Mouse (Mus musculus) kidney, embryonic 16.5 days (tissue): ENCODE measurements around the gene Abhd15. TPM values are rescaled to one million over a fixed set of nuclear protein-coding genes. Genes with fewer than 3 reads are reported as not detected.
A peak's percentile ranks its signal among the peaks of the same experiment; 100 is the strongest.

Source experiments
- ATAC-seq: fragments of 200-750 bp; cut with Nextera tagmentation; 2 replicates; pipeline ENCODE4 v1.8.0; 2017; ENCODE audit warnings: moderate TSS enrichment; ENCODE audit not compliant: low FRiP score, low TSS enrichment
- H3K27ac ChIP-seq: fragments of 300-500 bp; sonication (generic); 2 replicates; pipeline ENCODE4 v1.5.1; 2014; ENCODE audit warnings: low read length
- H3K27me3 ChIP-seq: fragments of 300-500 bp; sonication (generic); 2 replicates; pipeline ENCODE4 v1.6.1; 2014; ENCODE audit warnings: low read length, control low read depth, mixed read lengths; ENCODE audit not compliant: insufficient read depth
- H3K36me3 ChIP-seq: fragments of 300-500 bp; sonication (generic); 2 replicates; pipeline ENCODE4 v1.6.1; 2014; ENCODE audit warnings: low read length, control low read depth, mixed read lengths; ENCODE audit not compliant: insufficient read depth
- H3K4me1 ChIP-seq: fragments of 300-500 bp; sonication (generic); 2 replicates; pipeline ENCODE4 v1.6.1; 2014; ENCODE audit warnings: low read length, control low read depth, mixed read lengths; ENCODE audit not compliant: insufficient read depth
- H3K4me2 ChIP-seq: fragments of 300-500 bp; sonication (generic); replicated peaks from 2 replicates; pipeline ENCODE4 v1.6.1; 2014; ENCODE audit warnings: low read depth, low read length
- H3K4me3 ChIP-seq: fragments of 300-500 bp; sonication (generic); 2 replicates; pipeline ENCODE4 v1.5.1; 2014; ENCODE audit warnings: mild to moderate bottlenecking, low read length
- H3K9ac ChIP-seq: fragments of 300-500 bp; sonication (generic); replicated peaks from 2 replicates; pipeline ENCODE4 v1.6.1; 2014; ENCODE audit warnings: low read length
- H3K9me3 ChIP-seq: fragments of 300-500 bp; sonication (generic); 2 replicates; pipeline ENCODE4 v1.6.1; 2016; ENCODE audit warnings: low read length, control low read depth
- WGBS: fragments of 180-500 bp; shearing (Covaris S2); extraction: QIAGEN DNeasy Blood & Tissue Kit; methylation state at CpG from one replicate; pipeline ENCODE4 v1.1.7; 2014; 5-methylcytosine and 5-hydroxymethylcytosine counted together
- polyA plus RNA-seq: library from polyadenylated mRNA; unstranded; fragments of >200 nt; fragmentation: Nextera tagmentation; extraction: Ambion mirVana; gene quantifications from 2 replicates; pipeline ENCODE4 v1.2.1, GENCODE M21; 2015

Gene Abhd15
- polyA plus RNA-seq, 1 experiment from 2014 or later, result 2.0 TPM

GRCm38 (mm10) chr11:77483510-77484255, 31.2 kb upstream of the Abhd15 start:
- 60% methylated on average over 11 of the region's 11 CpGs for WGBS
- Histone ChIP-seq H3K9ac (no peak overlapping the region), H3K4me3 (no peak overlapping the region), H3K36me3 (no peaks in the 10 kb centered on the region), H3K27ac (no peak overlapping the region), H3K4me1 (peaks cover 23% of the 10 kb centered on the region), H3K4me2 (no peak overlapping the region), H3K27me3 (no peaks in the 10 kb centered on the region), H3K9me3 (no peaks in the 10 kb centered on the region)
- no peak for ATAC-seq

- no peak for ATAC-seq
- Histone ChIP-seq H3K4me1 (peaks cover 32% of the 10 kb centered on the region), H3K9me3 (no peaks in the 10 kb centered on the region), H3K9ac (0 out of 2 replicates have a peak overlapping the region, but pooled peaks have one; percentile 27), H3K36me3 (no peaks in the 10 kb centered on the region), H3K27me3 (no peaks in the 10 kb centered on the region), H3K4me3 (no peak overlapping the region), H3K4me2 (no peak overlapping the region), H3K27ac (0 out of 2 replicates have a peak overlapping the region, but pooled peaks have one; percentile 3)
- WGBS, result 38% methylated on average over 6 of the region's 6 CpGs
Measured at GRCm38 (mm10) chr11:77485229-77485628, 29.7 kb upstream of the Abhd15 start.

- H3K4me2 ChIP-seq, result no peak overlapping the region
- H3K9me3 ChIP-seq, result no peaks in the 10 kb centered on the region
- no peak overlapping the region for H3K27ac ChIP-seq
- H3K36me3 ChIP-seq, result no peaks in the 10 kb centered on the region
- WGBS, result 71% methylated on average over 5 of the region's 5 CpGs
- H3K4me3 ChIP-seq, result no peak overlapping the region
- peaks cover 47% of the 10 kb centered on the region for H3K4me1 ChIP-seq
- no peaks in the 10 kb centered on the region for H3K27me3 ChIP-seq
- no peak for ATAC-seq
- H3K9ac ChIP-seq, result no peak overlapping the region
Measured at GRCm38 (mm10) chr11:77486798-77487197, 28.1 kb upstream of the Abhd15 start.

GRCm38 (mm10) chr11:77488771-77489581, 25.9 kb upstream of the Abhd15 start:
- H3K4me3 ChIP-seq, result peak overlapping the region; percentile 91
- H3K4me2 ChIP-seq, result peak overlapping the region; percentile 97
- WGBS, result 3% methylated on average over 52 of the region's 55 CpGs
- no peaks in the 10 kb centered on the region for H3K36me3 ChIP-seq
- peak overlapping the region; percentile 86 for H3K9ac ChIP-seq
- no peak overlapping the region for H3K27ac ChIP-seq
- ATAC-seq, result no peak
- H3K4me1 ChIP-seq, result peaks cover 57% of the 10 kb centered on the region
- no peaks in the 10 kb centered on the region for H3K27me3 ChIP-seq
- H3K9me3 ChIP-seq, result no peaks in the 10 kb centered on the region

- peak; percentile 60 for ATAC-seq
- no peaks in the 10 kb centered on the region for H3K27me3 ChIP-seq
- H3K4me2 ChIP-seq, result peak within 1 kb of the TSS; percentile 97
- H3K36me3 ChIP-seq, result no peaks in the 10 kb centered on the region
- peak within 1 kb of the TSS; percentile 21; the same call in 1 of the 2 replicates for H3K27ac ChIP-seq
- no peaks in the 10 kb centered on the region for H3K9me3 ChIP-seq
- H3K4me1 ChIP-seq, result peaks cover 63% of the 10 kb centered on the region
- WGBS, result under 1% methylated on average over 42 of the region's 87 CpGs
- H3K9ac ChIP-seq, result peak within 1 kb of the TSS; percentile 86
- H3K4me3 ChIP-seq, result peak within 1 kb of the TSS; percentile 91
Measured at GRCm38 (mm10) chr11:77489591-77490235, 25.2 kb upstream of the Abhd15 start, which contains the start of gene Ankrd13b. Gene Ankrd13b (minus strand): TSS chr11:77489678.

GRCm38 (mm10) chr11:77490451-77490850, 24.5 kb upstream of the Abhd15 start:
- ATAC-seq, result no peak
- H3K36me3 ChIP-seq, result no peaks in the 10 kb centered on the region
- H3K4me1 ChIP-seq, result peaks cover 65% of the 10 kb centered on the region
- H3K9me3 ChIP-seq, result no peaks in the 10 kb centered on the region
- H3K27me3 ChIP-seq, result no peaks in the 10 kb centered on the region
- peak overlapping the region; percentile 21; the same call in 1 of the 2 replicates for H3K27ac ChIP-seq
- H3K9ac ChIP-seq, result no peak overlapping the region
- 73% methylated on average over 6 of the region's 6 CpGs for WGBS
- peak overlapping the region; percentile 97; the same call in 1 of the 2 replicates for H3K4me2 ChIP-seq
- H3K4me3 ChIP-seq, result 0 out of 2 replicates have a peak overlapping the region, but pooled peaks have one; percentile 91

GRCm38 (mm10) chr11:77491123-77491501, 23.8 kb upstream of the Abhd15 start:
- Histone ChIP-seq H3K4me2 (peak overlapping the region; percentile 91), H3K4me1 (peaks cover 65% of the 10 kb centered on the region), H3K4me3 (peak overlapping the region; percentile 92), H3K27me3 (no peaks in the 10 kb centered on the region), H3K9ac (peak overlapping the region; percentile 96), H3K36me3 (no peaks in the 10 kb centered on the region), H3K27ac (peak overlapping the region; percentile 87), H3K9me3 (no peaks in the 10 kb centered on the region)
- under 1% methylated on average over 13 of the region's 13 CpGs for WGBS
- ATAC-seq, result peak; percentile 63

- Histone ChIP-seq H3K36me3 (no peaks in the 10 kb centered on the region), H3K27me3 (no peaks in the 10 kb centered on the region), H3K27ac (peak overlapping the region; percentile 87), H3K4me3 (peak overlapping the region; percentile 92), H3K4me1 (peaks cover 69% of the 10 kb centered on the region), H3K4me2 (peak overlapping the region; percentile 91), H3K9me3 (no peaks in the 10 kb centered on the region), H3K9ac (peak overlapping the region; percentile 96)
- ATAC-seq, result peak; percentile 72
- WGBS, result under 1% methylated on average over 23 of the region's 23 CpGs
Measured at GRCm38 (mm10) chr11:77491502-77492291, 23.2 kb upstream of the Abhd15 start.

- H3K4me2 ChIP-seq, result peak overlapping the region; percentile 91
- H3K4me1 ChIP-seq, result peaks cover 72% of the 10 kb centered on the region
- no peaks in the 10 kb centered on the region for H3K36me3 ChIP-seq
- WGBS, result 0% methylated on average over 12 of the region's 18 CpGs
- H3K4me3 ChIP-seq, result peak overlapping the region; percentile 92
- H3K27ac ChIP-seq, result peak overlapping the region; percentile 87
- H3K27me3 ChIP-seq, result no peaks in the 10 kb centered on the region
- H3K9me3 ChIP-seq, result no peaks in the 10 kb centered on the region
- no peak for ATAC-seq
- peak overlapping the region; percentile 96 for H3K9ac ChIP-seq
Measured at GRCm38 (mm10) chr11:77492311-77492871, 22.5 kb upstream of the Abhd15 start.
